In the genomic region with DNA sequence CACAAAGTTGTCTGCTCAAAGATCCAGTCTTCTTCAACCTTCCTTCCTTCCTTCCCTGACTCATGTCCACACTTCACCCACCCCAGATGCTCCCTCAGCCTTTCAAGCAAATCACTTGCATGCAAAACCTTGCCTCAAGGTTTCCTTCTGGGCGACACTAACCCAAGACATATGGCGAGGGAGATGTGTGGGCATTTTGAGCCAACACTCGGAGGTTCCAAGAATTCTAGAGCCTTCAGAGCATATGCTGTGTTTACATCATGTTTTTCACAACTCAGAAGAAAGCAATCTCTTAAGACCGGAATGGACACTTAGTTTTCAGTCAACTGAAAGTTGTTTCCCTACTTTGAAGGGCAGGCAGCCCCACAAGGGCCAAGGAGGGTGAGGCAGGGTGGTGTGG, we compare ENCODE assay signal across 28 mouse cellular contexts.
DNase-seq lines count a peak whose midpoint lies in the region; ATAC-seq and TF ChIP-seq lines count a peak whose summit lies in the region.
"Had no signal": no experiment of that assay in that cellular context is flagged by ENCODE, and none has a peak within 500 bp of the region (broad histone marks: within the 10 kb centered on the region; RNA-seq: fewer than 3 reads in every experiment).

No protein-coding gene starts in this region.

- peak; percentile 64 for ATAC-seq in frontal cortex, adult (ENCODE audit: low TSS enrichment)
- ATAC-seq in liver, embryonic 11.5 days (replicated peaks; ENCODE audit: low FRiP score): no peak
- ATAC-seq: CD4-positive, CD25-positive, alpha-beta regulatory T cell, adult 4 months; forebrain, embryonic 16.5 days; hindbrain, postnatal 0 days; intestine, embryonic 16.5 days; midbrain, embryonic 15.5 days had no signal

- intact Hi-C loops in left cerebral cortex, adult 2 months (cut with DNase I): loop anchor here (1.0 to 2.0 kb wide), 2 partner anchors 20 to 100 kb away; no protein-coding TSS in a partner anchor

- no peak overlapping the region for H3K4me2 ChIP-seq in liver, embryonic 11.5 days
- H3K4me2 ChIP-seq: heart, embryonic 12.5 days; kidney, embryonic 15.5 days; limb, embryonic 15.5 days; midbrain, embryonic 15.5 days; neural tube, embryonic 13.5 days had no signal

- TF ChIP-seq CTCF in left cerebral cortex, adult 2 months (IDR thresholded peaks at IDR 0.05): no peak

- no peak for DNase-seq in frontal cortex, postnatal 25 days (ENCODE audit: low spot score in 2 of 2)
- peak; percentile 40 for DNase-seq in layer of hippocampus, adult 9-11 months
- no peak for DNase-seq in layer of hippocampus, postnatal 25 days (ENCODE audit: extremely low spot score in 1 of 2, low spot score in 1 of 2)
- DNase-seq in left cerebral cortex, adult 2 months (ENCODE audit: extremely low spot score in 1 of 2, low spot score in 2 of 2): peak in 1 of 2 experiments; percentile 56
- DNase-seq in right cerebral cortex, postnatal 10 days (ENCODE audit: low spot score in 2 of 2): peak; percentile 36 to 65
- DNase-seq in thymus, postnatal 36 days: no peak
- DNase-seq in liver, embryonic 11.5 days (ENCODE audit: low spot score): no peak
- DNase-seq: adrenal gland, postnatal 25 days; cerebellum, adult 9-10 months; gastrocnemius, postnatal 14 days; heart, adult 18-20 months; heart, postnatal 10 days; kidney, postnatal 4 days; retina, postnatal 1 day; thymus, postnatal 14 days had no signal

- H3K27ac ChIP-seq in left cerebral cortex, adult 2 months: peak overlapping the region; percentile 28; the same call in 1 of the 2 replicates
- H3K27ac ChIP-seq in liver, embryonic 11.5 days (ENCODE audit: low read depth, low read length): no peak overlapping the region
- H3K27ac ChIP-seq: embryonic facial prominence, embryonic 10.5 days; hindbrain, postnatal 0 days; kidney, embryonic 15.5 days; limb, embryonic 15.5 days; macrophage; midbrain, embryonic 15.5 days; neural tube, embryonic 13.5 days had no signal

- no peaks in the 10 kb centered on the region for H3K36me3 ChIP-seq in liver, embryonic 11.5 days (ENCODE audit: control insufficient read depth, insufficient read depth, low read length)
- H3K36me3 ChIP-seq: embryonic facial prominence, embryonic 10.5 days; heart, embryonic 12.5 days; kidney, embryonic 15.5 days; limb, embryonic 15.5 days; midbrain, embryonic 15.5 days; neural tube, embryonic 13.5 days had no signal

- H3K4me3 ChIP-seq in left cerebral cortex, adult 2 months: no peak overlapping the region
- H3K4me3 ChIP-seq in liver, embryonic 11.5 days (ENCODE audit: low read depth, low read length): no peak overlapping the region
- H3K4me3 ChIP-seq: embryonic facial prominence, embryonic 10.5 days; heart, embryonic 12.5 days; kidney, embryonic 15.5 days; limb, embryonic 15.5 days; midbrain, embryonic 15.5 days; myocyte; neural tube, embryonic 13.5 days had no signal

- 77% methylated on average over 4 of the region's 4 CpGs for WGBS in liver, embryonic 11.5 days

- no peak overlapping the region for H3K9ac ChIP-seq in liver, embryonic 11.5 days (ENCODE audit: low read depth, low read length)
- H3K9ac ChIP-seq: heart, embryonic 12.5 days; kidney, embryonic 15.5 days; limb, embryonic 15.5 days; midbrain, embryonic 15.5 days; neural tube, embryonic 13.5 days had no signal

- no peaks in the 10 kb centered on the region for H3K9me3 ChIP-seq in liver, embryonic 11.5 days (ENCODE audit: control insufficient read depth, low read length)
- H3K9me3 ChIP-seq: embryonic facial prominence, embryonic 10.5 days; heart, embryonic 12.5 days; kidney, embryonic 15.5 days; limb, embryonic 15.5 days; midbrain, embryonic 15.5 days; neural tube, embryonic 13.5 days had no signal

- H3K27me3 ChIP-seq in liver, embryonic 11.5 days (replicated peaks; ENCODE audit: control insufficient read depth, insufficient read depth, low read length): peaks cover 37% of the 10 kb centered on the region
- H3K27me3 ChIP-seq: limb, embryonic 15.5 days; midbrain, embryonic 15.5 days; neural tube, embryonic 13.5 days had no signal

- peaks cover 3% of the 10 kb centered on the region; the same call in 1 of the 2 replicates for H3K4me1 ChIP-seq in liver, embryonic 11.5 days (replicated peaks; ENCODE audit: control insufficient read depth, insufficient read depth, low read length)
- H3K4me1 ChIP-seq: midbrain, embryonic 15.5 days; neural tube, embryonic 13.5 days had no signal

Comparison
In these comparisons a context has a peak if more than half of its experiments do, and no peak if none do; other contexts are left out.
1. DNase-seq: peak in layer of hippocampus, adult 9-11 months (single experiment) and right cerebral cortex, postnatal 10 days (2 of 2); none in frontal cortex, postnatal 25 days (0 of 2), layer of hippocampus, postnatal 25 days (0 of 2), thymus, postnatal 36 days (0 of 2) and liver, embryonic 11.5 days (single experiment).